Mouse (Mus musculus) cerebellum, postnatal 25 days (tissue): ENCODE measurements around the gene Ifna1.

Experiments
- DNase-seq, 2 experiments: peaks; one replicate each; pipeline ENCODE4 v3.0.0; 2021; ENCODE audit warnings: mixed read lengths in 2 of 2

The Ifna1 gene

GRCm38 (mm10) chr4:88875435-88876095 is 25.7 kb downstream of the Ifna1 start:
- no peak for DNase-seq

GRCm38 (mm10) chr4:88876520-88876919 is 26.6 kb downstream of the Ifna1 start:
- DNase-seq: no peak

- DNase-seq: no peak
Observed at GRCm38 (mm10) chr4:88878246-88878645, 28.4 kb downstream of the Ifna1 start.

- no peak for DNase-seq
Observed at GRCm38 (mm10) chr4:88878772-88879171, 28.9 kb downstream of the Ifna1 start.

- DNase-seq: no peak
Observed at GRCm38 (mm10) chr4:88880101-88880500, 30.2 kb downstream of the Ifna1 start, which contains the start of gene Ifne. TSS of gene Ifne (minus strand) at chr4:88880201.

GRCm38 (mm10) chr4:88888236-88888635 is 38.3 kb downstream of the Ifna1 start:
- no peak for DNase-seq

GRCm38 (mm10) chr4:88893201-88893754 is 43.4 kb downstream of the Ifna1 start:
- DNase-seq: no peak
